Mouse (Mus musculus) thymus, postnatal 0 days (tissue): Measurements from ENCODE around the gene Siae. TPM values are rescaled to one million over a fixed set of nuclear protein-coding genes. Genes with fewer than 3 reads are reported as not detected.

Experiments
- DNase-seq: peaks from one replicate; pipeline ENCODE4 v3.0.0-alpha.2; 2015; ENCODE audit warnings: low spot score
- polyA plus RNA-seq: library from polyadenylated mRNA; unstranded; fragments of >200 nt; fragmentation: Nextera tagmentation; extraction: Ambion mirVana; gene quantifications from 2 replicates; pipeline ENCODE4 v1.2.1, GENCODE M21; 2015

Gene Siae
- polyA plus RNA-seq, 1 experiment from 2014 or later, result 10.7 TPM

- no peak for DNase-seq
Measured at GRCm38 (mm10) chr9:37540701-37541575, 14.6 kb upstream of the Siae start.

DNA sequence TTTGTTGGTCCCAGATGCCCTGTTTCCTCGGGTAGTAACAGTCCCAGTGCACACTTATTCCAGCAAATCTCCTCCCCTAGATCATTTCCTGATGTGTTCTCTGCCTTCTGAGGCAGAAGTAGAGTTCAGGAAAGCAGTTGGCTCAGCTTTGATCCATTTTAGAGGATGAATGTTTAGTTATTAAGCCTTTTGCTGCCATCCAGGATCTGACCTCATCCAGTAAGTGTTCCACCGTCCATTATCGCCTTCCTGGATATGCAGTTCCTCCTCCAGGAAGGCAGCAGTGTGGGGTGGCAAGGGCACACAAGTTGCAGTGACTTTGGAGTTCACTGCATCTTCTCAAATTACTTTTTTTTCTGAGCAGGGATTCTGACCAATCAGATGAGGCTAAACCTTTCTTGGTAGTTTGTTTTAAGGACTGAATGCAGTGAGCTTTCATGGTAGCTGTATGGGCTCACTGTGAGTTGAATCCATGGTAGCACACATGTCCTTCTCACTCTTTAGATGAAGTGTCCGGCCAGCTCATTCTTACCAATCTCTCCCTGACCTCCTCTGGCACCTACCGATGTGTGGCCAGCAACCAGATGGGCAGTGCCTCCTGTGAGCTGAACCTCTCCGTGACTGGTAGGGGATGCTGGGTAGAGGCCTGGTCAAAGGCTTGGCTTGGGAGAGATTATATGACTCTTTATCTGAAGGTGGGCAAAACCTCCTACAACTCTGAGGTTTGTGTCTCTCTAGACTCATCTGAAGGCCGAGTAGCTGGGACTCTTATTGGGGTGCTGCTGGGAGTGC, 13.5 kb upstream of the Siae start:
- DNase-seq, result no peak

- no peak for DNase-seq
Measured at GRCm38 (mm10) chr9:37543869-37544440, 11.5 kb upstream of the Siae start.

GRCm38 (mm10) chr9:37544447-37545165, 10.9 kb upstream of the Siae start:
- DNase-seq, result peak; percentile 68

DNA sequence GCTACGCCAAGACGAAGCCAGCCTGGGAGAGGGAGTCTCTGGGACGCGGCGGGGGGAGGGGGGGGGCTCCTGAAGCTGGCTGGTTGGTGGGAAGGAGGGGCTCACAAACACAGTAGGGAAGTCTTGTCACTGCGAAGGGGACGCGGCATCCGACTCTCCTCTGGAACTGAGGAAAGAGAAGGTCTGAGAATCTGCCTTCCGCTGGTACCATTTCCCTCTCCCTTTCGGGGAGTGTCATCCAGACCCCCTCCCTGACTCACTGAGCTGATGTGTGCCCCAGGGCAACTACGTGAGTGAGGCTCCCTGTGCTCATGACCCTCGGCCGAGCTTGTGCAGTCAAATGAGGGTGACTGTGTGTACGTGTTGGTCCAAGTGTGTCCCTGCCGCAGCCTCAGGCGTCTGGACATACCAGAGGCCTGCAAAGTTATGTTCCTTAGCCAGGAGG, 10.3 kb upstream of the Siae start:
- DNase-seq, result no peak

- DNase-seq, result no peak
Measured at GRCm38 (mm10) chr9:37545847-37546452, 9.5 kb upstream of the Siae start.

DNA sequence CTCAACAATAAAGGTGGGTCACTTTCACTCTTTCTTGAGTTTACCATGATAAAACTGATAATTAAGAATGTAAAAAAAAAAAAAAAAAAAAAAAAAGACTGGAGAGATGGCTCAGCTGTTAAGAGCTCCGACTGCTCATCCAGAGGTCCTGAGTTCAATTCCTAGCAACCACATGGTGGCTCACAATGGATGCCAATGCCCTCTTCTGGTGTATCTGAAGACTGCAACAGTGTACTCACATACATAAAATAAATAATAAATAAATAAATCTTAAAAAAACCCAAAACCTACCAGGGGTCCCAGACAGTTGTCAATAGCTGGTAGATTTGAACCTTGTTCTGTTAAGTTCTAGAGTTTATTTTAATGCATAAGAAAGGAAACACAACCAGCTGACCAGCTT, 8.6 kb upstream of the Siae start:
- DNase-seq, result no peak

- no peak for DNase-seq
Measured at GRCm38 (mm10) chr9:37550435-37550834, 5.1 kb upstream of the Siae start.

DNA sequence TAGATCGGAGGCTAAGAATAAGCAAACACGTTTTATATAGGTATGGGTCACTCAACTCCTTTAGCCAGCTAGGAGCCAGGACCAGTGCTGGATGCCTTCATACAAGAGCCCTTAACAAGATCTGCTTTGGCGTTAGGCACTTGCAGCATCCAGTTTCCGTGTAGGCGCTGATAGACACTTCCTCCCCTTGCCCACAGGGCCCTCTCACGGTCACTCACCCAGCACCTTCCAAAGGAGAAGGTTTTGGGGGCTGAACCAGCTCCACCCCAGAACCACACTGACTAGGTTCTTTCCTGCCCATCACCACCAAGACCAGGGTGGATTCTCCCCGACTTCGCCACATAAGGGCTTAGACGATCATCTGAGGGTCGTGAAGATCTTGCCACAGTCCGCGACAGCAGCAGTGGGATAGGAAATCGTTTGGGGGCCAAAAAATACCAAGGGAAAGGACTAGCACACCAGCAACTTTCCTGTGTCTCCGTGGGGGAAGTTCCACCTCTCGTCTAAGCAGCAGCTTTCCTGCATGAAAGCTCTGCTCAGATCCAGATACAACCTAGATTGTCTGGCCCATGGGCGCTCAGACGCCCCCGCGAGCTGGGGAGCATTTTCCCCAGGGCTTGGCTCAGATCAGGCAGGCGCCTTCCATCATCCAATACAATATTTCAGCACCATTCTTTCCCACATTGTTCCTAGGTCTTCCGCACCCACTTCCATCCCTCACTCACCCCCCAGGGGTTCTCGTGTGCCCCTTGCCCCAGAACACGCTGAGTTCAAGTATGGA, 3.6 kb upstream of the Siae start:
- DNase-seq, result peak; percentile 6

GRCm38 (mm10) chr9:37552536-37553293, 2.8 kb upstream of the Siae start, which contains the start of gene Nrgn:
Gene Nrgn (minus strand): TSS chr9:37552904.
- DNase-seq, result peak; percentile 71

GRCm38 (mm10) chr9:37554279-37554678, 1.2 kb upstream of the Siae start:
- DNase-seq, result peak; percentile 37

- no peak for DNase-seq
Measured at GRCm38 (mm10) chr9:37556366-37556765, 868 bp downstream of the Siae start.

DNA sequence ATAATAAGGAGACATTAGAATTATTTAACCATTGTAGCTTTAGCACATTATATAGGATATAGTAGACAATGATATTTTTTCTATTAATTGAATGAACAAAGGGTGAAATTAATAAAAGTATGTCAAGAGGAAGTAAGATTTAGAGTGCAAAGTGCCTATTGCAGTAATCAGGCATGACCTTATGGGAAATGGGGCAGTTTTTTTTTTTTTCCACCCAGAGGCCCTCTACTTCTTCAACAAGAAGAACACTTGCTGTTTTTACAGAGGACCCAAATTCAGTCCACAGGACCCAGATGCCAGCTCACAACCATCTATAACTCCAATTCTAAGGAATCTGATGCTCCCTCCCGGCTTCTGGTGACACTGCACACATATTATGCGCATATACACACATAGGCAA, 5.1 kb downstream of the Siae start:
- no peak for DNase-seq

DNA sequence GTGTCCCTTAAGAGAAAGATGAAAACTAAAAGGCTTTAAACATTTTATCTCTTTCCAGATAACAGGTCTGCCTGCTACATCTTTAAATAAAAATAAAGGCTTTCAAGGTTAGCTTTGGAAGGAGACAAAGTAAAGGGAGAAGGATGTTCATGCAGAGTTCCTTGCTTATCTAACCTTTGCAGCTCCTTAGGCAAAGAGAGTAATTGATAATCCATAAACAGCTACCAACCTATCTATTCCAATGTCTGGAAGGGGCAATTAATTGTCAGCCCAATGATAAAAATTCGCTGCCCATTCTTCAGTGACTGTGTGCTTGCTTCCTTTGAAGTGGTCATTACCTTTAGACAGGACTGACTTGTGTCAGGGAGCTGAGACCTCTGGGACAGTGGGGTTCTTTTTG, 8.3 kb downstream of the Siae start:
- DNase-seq, result no peak

GRCm38 (mm10) chr9:37567019-37567418, 11.5 kb downstream of the Siae start:
- no peak for DNase-seq

DNA sequence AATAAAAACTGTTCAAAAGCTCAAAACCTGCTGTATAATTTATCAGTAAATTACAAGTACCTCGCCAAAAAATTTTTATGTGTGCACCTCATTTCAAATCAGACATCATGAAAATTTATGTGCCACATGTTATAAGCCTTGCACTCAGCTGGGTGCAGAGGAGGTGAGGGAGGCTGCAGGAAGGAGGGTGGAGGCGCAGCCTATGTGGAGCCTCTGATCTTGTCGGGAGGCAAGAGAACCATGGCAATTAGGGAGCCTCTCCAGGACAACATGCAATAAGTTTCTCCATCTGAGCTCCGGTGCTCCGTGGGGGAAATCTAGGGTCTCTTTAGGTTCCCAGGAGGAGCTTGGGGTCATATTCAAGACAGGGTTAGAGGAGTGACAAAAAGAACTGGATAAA, 12.0 kb downstream of the Siae start:
- DNase-seq, result no peak

DNA sequence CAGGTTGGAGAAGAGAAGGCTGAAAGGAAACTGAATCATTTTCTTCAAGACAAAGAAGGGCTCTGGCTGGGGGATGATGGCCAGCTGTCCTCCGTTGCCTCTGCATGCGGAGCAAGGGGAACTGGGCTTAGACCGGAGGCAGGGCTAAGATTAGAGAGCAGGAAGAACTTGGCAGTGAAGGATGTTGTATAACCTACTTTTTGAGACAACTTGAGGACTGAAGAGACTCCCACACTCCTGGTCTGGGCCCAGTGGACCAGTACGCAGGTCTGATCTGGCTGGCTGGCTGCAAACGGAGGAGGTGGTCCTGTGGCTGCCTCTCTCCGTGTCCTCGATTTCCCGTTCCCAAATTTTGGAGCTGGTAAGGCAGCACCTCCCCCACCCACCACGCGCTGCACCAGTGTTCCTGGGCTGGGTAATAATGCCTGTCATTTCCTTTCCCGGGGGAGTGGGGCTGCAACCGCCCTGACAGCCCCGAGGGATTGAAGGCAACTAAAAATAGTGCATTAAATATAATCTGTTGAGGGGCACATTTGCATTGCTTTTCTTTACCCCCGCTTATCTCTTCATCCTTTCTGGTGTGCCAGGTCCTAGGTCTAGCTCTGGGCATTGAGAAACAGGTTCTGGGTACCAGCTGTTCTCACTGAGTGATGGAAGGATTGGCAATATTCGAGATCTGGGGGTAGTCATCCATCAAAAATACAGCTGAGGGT, 12.6 kb downstream of the Siae start:
- DNase-seq, result no peak

GRCm38 (mm10) chr9:37568605-37569214, 13.2 kb downstream of the Siae start:
- no peak for DNase-seq
